Mouse (Mus musculus) liver (tissue): ENCODE measurements around the gene Slc15a3.

ENCODE experiments used
- DNase-seq: peaks from one replicate; pipeline ENCODE4 v3.0.0-alpha.2; 2020; ENCODE audit warnings: mixed read lengths

Gene Slc15a3

DNA sequence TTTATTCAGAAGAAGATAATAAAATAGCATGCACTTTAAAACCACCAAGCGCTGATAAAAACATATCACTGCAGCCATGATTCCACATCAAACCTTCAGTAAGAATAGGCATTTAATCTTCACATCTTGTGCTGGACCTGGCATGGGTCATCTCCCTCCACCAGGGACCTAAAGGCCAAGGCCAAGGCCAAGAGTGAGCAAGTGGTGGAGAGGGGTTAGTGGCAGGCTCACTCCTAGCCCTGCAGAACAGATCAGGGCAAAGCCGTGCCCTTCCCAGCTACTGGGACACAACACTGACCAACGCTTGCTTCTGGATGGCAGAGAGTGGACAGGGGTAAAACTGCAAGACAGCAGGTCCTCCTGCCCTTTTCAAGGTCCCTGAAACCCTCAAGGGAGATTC is 31.1 kb downstream of the Slc15a3 start:
- DNase-seq: no peak

DNA sequence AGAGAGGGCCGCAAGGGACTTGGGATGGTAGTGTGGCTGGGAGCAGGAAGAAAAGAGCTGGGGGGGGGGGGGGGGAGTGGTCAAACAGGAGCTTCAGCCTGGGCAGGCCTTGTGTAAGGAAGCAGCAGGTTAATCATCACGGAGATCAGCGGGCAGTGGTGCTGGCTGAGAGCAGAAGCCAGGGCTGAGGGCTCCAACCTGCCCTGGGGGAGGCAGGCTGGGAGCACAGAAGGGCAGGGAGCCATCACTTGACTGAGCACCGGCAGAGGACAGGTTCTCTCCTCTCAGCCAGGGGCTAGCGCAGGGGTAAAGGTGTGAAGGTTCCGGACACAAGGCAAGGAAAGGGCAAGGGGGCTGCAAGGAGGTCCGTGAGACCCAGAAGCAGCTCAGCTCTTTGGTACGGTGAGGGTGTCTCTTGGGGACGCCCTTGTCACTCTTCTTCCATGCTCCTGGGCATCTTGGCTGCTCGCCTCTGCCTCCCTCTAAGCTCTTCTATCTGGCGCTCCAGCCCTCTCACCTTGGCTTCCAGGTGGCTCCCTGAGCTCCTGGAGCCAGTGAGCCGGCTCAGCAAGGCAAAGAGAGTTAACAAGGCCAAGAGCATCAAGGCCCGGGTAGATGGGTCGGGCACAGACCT is 31.9 kb downstream of the Slc15a3 start:
- DNase-seq: no peak

DNA sequence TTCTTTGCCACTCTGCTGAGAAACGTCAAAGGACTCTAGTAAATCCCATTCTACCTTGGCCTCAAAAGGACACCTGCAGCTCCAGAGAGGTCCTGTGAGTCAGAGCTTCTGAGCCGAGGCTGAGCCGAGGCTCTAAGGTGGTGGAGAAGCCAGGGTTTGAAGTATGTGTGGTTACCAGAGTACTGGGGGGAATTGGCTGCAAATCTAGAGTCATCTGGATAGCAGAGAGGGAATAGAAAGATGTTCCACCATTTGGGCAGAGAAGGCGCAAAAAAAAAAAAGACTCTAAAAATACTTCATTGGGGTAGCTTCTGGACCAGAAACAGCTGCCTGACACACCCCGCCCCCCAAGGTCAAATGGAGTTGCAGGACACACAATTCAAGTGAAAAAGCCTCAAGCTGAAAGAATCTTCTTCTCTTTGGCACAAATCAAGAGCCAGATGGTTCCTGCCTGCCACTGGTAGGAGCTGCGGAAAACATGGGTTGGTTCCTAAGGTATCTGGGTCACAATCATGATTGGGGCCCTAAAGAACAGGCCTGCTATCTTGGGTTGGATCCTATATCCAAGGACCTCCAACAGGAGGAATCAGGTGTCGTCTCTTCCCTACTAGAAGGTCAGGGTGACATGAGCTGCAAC is 38.8 kb downstream of the Slc15a3 start:
- no peak for DNase-seq

DNA sequence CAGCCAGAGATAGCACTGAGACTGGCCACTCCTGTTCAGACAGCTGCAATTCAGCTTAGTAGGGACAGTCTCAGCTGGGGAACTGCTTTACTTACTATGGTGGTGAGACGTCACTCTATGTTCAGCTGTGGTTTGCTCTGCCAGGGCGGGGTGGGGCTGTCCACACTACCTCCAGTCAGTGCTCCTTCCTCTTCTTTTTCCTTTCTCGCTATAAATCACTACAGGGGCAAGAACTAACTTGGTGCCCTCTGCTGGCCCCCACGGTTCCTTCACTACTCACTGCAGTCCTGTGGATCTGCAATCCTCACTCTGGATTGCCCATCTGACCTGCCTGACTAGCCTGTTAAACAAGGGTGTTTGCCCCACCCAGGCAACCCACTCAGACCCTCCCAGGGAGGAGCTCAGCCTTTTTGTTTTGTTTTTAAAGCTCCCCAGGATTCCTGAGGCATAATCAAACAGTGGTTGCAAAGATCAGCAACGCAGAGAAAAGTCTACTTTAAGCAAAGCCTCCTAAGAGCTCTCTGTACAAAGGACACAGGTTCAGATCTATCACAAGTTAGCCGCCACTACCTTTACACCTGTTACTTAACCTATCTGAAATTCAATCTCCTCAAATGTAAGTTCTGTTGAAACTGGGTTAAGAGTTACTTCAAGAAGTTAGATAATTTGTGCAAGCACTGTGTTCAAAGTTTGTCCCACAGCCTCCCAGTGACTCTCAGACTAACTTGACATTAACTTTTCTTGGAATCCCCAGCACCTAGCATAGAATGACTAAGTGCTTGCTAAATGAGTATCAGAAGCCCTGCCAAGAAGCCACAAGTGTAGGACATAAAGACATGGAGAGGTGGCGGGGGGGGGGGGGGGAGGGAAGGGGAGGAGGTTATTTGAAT is 40.8 kb downstream of the Slc15a3 start:
- peak; percentile 19 for DNase-seq

DNA sequence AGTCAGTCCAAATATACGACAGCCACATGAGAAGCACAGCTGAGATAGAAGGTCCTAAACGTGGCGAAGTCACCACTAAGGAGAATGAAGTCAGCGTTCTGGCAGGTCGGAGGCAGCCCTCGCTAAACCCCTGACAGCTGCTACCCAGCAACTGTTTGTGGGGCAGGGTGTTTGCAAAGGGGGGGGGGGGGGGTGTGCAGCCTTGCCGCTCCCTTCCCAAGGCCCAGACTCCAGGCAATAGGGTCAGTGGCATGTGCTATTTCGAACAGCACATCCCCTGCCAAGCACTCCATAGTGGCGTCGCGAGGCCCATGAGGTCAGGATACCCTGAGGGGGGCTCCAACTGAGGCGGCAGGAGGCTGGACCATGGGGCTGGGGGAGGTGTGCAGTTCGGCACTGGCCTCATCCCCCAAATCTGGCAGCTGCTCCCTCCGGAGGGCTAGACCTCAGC is 41.5 kb downstream of the Slc15a3 start:
- no peak for DNase-seq

DNA sequence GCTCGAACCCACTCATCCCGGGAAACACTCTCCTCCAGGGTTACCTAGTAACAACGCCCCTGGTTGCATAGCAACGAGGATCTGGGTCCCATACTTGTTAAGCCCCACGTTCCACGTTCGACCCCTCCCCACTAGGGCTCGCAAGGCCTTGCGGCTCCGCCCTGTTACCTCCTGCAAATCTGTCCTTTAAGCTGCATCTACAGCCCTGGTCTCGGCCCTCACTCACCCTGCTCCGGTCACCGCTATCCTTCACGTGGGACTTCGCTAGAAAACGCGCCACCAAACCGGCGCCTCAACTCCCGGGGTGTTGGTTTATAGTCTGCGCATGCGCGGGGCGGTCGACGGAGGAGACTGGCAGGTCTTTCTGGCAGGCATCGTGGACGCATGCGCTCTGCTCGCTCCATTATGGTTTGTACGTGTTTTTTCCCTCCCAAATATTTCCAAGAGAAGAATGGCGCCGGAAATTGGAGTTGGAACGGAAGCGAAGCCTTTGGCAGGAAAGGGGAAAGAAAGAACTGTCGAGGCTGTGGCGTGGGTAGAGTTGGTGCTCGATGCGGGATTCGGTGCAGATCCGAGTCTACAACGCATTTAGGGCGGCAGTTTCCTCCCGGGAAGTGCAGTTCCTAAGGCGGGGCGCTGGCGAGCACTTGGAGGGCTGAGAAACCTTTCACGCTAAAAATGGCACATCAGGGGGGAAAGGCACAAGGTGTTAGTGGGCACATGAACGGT is 42.1 kb downstream of the Slc15a3 start, which contains the start of gene Tmem109:
Tmem109 (minus strand) TSS at position 576 of the 729 bp plus-strand sequence.
- peak; percentile 95 for DNase-seq

DNA sequence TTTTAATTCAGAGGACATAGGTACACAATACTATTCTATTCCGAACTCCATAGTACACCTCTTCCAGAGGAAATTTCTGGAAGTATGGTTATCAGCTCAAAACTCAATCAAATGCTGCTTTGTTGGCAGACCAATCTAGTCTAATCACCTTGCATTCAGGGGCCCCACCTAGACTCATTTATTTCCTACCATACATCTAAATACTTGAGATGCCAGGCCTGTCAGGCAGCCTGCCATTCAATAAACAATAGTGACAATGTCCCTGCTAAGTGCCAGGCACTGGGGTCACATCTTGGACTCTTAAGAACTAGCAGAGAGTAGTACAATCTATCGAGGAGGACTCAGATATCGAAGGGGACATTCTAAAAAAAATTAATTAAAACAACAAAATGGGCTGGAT is 52.7 kb downstream of the Slc15a3 start:
- no peak for DNase-seq

DNA sequence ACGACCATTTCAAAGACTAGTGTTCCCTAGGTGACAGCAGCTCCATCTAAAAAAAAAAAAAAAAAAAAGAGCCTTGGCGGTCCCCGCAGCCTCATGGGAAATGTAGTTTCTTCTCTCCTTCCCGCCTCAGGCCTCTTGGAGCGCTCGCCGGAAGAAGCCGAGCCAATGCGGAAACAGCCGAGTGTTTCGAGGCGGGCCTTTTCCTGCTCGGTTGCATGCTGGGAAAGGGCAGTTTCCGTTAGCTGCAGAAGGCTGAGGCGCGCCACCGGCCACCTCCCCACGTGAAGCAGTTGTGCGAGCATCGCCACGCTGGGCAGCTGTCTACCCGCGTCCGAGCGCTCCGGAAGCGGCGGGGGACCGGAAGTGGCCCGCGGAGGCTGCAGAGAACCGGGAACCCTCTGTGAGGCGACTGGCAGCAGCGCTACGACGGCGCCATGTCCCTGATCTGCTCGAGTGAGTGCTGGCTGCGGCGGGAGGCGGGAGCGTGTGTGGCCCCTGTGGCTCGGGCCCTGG is 55.5 kb downstream of the Slc15a3 start, which contains the start of gene Prpf19:
Prpf19 (plus strand) TSS at position 216 of the 513 bp plus-strand sequence.
- DNase-seq: peak; percentile 95

DNA sequence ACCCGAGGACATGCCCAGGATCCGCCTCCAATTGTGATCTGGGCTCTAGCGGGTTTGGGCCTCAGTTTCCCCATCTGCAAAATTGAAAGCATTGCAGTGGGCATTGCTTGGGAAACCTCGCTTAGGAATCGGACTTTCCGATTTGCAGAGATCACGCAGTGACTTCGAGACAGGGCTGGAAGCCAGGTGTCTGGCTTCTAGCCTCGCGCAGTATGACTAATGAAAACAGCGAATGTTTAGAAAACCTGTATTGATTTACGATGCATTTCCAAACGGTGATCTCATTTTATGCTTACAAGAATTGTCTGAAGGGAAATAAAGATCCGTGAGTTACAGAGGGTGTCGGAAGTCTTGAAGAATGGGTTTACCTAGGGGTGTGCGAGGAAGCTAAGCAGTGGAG is 56.2 kb downstream of the Slc15a3 start:
- no peak for DNase-seq

DNA sequence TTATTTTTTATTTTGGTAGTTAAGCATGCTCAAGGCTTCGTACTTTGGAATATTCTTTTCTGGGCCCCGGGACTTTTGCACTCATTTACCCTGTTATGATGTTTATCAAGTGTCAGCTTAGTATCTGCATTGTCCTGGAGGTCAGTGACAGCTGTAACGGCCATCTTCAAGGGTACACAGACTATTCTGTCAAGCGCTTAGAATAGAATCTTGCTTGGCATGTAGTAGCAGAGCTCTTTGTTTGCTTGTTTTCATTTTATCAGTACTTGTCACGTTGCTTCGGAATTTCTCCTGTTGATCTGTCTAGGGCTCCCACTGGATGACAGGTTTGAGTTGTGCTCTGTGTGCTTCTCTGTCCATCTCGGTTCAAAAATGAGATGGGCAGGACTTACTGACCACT is 57.3 kb downstream of the Slc15a3 start:
- DNase-seq: no peak

DNA sequence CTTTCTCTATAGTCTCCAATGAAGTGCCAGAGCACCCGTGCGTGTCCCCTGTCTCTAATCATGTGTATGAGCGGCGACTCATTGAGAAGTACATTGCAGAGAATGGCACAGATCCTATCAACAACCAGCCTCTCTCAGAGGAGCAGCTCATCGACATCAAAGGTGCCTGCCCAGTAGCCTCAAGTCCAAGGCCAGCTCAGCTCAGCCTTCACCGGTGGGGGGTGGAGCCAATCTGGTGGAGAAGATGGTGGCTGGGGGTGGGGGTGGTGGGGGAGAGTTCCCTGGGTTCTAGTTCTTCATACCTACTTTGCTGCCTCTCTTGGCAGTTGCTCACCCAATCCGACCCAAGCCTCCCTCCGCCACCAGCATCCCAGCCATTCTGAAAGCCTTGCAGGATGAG is 58.0 kb downstream of the Slc15a3 start:
- DNase-seq: no peak

DNA sequence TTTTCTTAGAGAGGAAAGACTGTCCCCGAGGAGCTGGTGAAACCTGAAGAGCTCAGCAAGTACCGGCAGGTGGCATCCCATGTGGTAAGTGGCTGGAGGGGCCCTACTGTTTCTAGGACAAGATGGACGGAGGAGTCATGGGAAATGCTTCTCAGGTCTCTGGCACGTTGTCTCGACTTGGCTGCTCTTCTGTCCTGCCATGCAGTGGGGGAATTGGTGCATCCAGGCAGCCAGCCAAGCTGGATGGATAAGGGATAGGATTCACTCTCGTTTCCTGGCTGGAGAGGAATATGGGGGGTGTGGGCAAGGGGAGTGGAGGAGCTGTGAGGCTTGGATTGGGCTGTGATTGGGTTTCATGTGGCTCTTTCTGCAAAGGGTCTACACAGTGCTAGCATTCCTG is 60.8 kb downstream of the Slc15a3 start:
- no peak for DNase-seq

DNA sequence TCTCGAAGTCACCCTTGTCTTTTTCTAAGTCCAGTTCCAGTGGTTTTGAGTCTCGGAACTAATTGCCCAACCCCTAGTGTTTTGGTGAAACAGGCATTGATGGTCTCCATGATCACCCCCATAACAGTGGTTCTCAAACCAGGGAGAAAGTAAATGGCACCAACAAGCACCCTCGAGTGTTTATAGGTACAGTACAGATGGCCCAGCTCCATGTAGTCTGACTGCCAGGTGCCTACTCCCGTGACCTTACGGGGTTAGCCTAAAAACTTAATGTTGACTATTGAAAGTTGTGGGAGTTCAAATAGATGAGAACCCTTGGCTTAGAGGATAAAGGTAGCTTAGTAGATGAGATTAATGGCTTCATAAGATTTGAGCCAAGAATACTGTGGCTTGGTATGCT is 61.5 kb downstream of the Slc15a3 start:
- DNase-seq: no peak

DNA sequence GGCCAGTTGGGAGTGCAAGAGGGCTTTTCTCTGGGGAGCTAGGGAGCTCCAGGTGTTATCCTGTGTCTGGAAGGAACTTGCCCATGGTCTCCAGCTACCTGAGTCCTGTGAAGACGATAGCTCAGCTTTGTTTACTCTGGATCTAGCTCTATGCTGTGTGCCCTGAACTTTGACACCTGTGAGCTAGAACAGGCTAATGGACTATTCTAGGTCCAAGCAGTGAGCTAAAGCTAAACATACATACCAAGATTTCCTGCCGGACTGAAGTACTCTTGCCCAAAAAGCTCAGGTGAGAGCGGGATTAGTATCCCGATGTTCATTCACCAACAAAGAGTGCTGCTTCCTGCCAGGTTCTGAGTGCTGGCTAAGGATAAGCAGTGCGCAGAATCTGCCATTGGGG is 65.0 kb downstream of the Slc15a3 start:
- no peak for DNase-seq

DNA sequence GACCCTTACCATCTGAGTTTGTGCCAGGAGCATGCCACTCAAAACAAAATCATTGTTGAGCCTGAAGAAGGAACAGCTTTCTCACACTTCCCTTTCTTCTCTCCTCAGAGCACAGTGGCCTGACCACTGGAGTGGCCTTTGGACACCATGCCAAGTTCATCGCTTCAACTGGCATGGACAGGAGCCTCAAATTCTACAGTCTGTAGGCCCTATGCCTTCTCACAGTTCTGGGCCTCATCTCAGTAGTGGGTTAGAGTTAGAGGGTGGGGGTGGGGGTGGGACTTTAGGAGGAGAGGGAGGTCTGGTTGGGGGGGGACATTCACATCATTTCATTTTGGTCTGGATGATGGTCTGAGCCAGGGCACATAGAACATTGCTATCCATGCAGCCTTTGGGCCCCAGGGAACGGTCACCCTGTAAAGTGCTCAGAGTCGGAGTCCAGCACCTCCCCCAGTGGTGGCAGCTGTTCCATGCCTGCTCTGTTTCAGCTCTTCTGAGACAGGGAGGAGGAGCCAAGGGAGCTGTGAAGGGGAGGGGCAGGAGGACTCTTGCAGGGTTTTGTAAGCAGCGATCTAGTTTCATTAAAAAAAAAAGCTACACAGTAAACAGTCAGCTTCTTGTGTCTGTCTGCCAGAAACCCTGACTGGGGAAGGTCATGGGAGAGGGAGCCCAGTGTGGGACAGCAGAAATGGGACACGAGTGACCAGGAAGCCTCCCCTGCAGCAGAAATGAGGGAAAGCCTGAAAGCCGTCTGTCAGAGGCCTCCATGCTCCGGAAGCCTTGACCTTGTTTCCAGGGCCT is 65.6 kb downstream of the Slc15a3 start:
- DNase-seq: peak; percentile 38

DNA sequence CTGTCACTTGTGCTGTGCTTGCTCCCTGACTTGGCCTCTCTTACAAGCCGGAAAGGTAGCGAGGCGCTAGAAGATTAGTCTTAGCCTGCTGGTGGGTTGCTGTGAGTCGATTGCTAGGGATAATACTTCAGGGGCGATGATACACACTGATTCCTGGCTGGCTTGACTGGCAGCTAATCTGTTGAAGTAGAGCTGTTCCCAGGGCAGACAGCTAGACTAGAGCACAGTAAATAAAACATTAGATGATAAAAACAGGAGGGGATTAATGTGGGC is 66.1 kb downstream of the Slc15a3 start:
- DNase-seq: no peak

DNA sequence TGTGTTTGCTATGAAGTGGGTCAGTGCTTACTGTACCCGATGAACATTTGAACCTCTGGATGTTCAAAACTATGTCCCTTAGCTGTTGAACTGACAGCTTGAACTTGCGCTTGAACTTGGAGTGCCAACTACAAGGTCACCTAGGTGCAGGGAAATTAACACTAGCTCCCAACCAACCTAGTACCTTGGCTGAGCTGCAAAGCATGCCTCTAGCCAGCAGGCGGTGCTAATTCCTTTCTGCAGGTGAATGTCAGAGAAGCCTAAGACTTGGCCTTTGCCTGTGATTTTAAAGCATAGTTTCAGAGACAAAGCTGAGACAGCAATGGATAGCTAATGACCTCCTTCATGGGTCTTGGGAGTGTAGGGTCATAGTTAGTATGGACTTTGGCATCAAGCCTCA is 68.4 kb downstream of the Slc15a3 start:
- DNase-seq: peak; percentile 49
